Mouse (Mus musculus) heart, adult 18-20 months (tissue): ENCODE results near the gene E2f2. TPM values are rescaled to one million over a fixed set of nuclear protein-coding genes. Genes with fewer than 3 reads are reported as not detected.
A peak's percentile ranks its signal among the peaks of the same experiment; 100 is the strongest.

ENCODE experiments used
- DNase-seq, 2 experiments: peaks; one replicate each; pipeline ENCODE4 v3.0.0; 2021 to 2022; ENCODE audit warnings: mixed read lengths in 1 of 2
- total RNA-seq, 2 experiments: library from RNA; stranded (reverse); gene quantifications; 2 replicates each; pipeline ENCODE4 v1.2.3; 2021

Gene E2f2
- total RNA-seq, 2 experiments from 2014 or later, result 1.3 to 1.4 TPM

DNA sequence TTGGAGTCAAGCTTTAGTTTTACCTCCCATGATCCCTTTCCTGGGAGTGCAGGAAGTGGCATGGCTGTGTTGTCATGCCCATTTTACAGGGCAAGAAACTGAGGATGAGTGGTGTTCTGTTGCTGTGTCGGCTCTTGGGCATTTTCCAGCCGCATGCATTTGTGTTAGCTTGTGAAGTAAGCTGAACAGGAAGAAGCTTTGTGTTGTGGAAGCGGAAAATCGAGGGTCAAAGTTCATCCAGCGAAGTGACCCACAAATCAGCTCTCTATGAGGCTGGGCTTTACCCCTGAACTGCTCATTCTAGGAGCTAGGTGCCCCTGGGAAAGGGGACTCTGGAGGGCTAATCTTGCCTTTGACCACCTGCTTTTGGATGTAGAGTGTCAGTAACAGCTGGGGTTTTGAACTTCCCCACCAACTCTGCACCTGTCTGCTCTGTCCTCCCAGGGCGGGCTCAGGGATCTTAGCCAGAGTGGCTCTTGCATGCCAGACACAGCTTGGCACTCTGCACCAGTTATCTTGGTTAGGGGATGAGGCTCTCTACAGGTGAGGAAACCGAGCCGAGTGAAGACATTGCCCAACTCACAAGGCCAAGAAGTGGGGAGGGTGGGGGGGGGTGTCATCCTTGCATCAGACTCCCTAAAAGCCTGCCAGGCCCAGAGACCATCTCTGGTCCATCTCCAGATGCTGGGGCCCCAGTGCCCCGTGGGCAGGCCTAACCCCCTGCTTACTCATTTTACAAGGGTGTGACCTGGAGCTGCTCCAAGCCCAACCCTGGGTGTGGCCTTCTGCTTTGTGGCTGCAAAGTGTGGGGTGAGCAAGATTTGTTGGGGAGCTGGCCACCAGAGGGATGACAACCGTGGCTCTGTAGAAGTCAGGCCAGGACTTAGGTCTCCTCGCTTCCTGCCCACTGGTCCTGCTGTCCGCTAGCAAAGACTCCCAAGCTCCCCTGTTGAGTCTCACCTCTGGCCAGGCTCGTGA lies 2.3 kb downstream of the E2f2 start:
- peak in 1 of 2 experiments; percentile 28 for DNase-seq

DNA sequence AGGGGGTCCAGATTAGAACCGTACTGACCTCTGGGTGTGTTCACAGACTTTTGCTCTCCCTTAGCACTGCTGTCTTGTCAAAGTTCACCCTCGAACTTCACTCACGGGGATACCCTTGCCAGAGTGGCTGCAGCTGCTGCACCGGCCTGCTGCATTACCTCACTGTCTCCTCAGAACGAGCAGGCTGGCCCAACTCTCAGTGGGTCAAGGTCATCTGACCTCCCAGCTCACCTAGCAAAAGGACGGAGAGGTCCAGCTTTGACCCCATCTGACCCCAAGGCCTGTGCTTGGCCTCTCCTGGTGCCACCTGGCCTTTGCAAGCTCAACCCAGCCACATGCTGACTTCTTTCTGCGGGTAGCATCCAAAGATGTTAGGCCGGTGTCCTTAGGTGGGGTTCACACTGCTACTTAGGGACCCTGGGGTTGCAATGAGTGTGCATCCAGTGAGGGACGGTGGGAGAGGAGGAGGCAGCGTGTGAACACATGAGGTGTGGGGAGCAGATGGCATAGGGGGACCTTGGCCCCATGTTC lies 3.9 kb downstream of the E2f2 start:
- DNase-seq, result no peak

DNA sequence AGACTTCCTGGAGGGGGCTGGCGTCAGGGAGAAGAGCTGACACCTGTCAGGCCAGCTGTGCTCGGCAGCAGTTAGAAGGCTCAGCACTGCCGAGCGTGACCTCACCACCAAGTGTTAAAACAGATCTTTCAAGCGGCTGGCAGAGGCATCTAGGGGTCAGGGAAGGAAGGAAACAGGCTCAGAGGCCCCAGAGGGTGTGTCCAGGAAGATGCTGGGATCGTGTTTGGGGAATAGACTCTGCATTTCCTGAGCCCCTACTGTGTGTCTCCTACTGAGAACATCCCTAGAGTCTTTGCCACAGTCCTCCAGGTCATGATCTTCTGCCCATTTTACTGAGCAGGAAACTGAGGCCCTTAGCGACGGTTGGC lies 5.0 kb downstream of the E2f2 start:
- DNase-seq, result peak; percentile 54 to 78

DNA sequence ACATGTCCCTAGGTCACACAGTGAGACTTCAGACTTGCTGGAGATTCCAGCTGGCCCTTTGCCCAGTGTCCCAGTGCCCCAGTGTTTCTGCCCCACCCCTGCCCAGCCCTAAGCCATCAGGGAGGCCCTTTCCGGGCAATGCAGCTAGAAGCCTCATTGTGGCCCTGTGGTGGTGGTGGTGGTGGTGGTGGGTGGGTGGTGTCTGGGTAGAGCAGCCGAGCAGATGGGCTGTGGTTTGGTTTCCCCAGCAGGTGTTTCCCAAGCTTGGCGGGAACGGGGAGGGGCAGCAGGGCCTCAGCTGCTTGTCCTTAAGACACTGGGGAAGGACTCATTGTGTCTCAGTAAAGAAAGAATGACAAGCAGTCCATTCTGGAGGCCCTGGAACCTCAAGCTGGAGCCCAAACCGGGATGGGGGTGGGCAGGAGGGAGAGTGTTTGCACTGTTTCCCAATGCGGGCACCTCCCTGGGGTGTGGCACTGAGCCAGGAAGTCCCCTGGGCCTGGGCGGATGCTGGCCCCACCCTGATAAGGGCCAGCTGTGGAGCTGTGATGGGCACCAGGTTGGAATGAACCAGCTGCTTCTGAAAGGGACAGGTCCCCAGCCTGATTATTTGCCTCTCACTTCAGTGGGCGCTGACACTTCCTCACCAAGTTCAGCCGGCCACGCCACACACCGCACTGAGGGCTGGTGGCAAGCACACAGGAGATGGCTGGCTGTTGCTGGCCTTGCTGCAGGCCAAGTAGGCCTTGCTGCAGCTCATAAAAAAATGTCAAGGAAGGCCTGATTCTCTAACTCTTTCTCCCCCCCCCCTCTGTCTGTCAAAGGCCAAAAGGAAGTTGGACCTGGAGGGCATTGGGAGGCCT lies 5.6 kb downstream of the E2f2 start:
- peak; percentile 62 to 74 for DNase-seq

DNA sequence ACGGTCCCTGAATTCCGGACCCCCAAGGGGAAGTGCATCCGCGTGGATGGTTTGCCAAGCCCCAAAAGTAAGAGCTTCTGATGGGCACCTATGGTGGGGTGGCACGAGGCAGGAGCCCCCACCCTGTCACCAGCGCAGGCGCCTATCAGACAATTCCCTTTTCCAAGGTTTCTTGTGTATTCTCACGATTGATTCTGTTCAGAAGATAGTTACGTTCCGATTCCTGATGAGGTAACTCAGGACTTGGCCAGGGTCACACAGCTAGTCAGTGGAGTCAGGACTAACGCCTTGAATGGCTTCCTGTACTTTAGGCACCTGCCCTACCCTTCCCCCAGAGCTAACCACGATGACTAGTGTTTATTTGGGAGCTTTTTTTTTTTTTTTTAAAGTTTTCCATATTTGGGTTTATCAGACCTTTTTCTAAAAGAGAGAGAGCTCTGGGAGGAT lies 6.3 kb downstream of the E2f2 start:
- no peak for DNase-seq

DNA sequence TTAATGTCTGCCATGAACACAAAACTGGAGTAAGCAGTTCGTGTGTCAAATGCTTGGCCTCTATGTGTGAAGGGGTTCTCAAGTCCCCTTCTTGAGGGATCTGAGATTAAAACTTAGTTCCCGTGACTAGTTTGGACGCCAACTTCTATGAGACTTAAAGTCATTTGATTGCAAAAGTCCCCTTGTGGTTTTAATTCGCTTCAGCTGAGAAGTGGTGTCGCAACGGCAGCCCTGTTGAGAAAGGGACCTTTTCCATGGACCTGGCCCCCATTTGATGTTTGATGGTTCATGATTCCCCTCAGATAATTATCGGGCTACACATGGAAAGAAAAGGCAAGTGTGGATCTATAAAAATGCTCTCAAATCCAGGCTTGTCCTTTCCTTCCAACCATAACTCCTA lies 7.3 kb downstream of the E2f2 start:
- no peak for DNase-seq

DNA sequence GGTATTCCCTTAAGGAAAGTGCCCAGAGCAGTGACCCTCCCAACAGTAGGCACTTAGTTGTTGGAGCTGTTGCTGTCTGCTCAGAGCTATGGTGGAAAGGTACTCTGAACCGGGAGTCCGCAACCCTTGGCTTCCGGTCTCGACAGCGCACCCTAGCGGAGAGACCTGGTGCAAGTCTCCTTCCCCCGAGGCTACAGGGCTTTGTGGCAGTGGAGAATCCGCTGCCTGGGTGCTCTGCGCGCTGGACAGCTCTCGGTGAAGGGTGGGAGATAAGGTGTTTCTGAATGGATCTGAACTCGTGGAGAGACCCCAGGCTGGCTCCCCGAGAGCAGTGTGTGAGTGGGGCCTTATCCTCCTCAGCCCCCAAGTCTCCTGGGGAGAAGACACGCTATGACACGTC lies 7.8 kb downstream of the E2f2 start:
- DNase-seq, result peak; percentile 89 to 92

DNA sequence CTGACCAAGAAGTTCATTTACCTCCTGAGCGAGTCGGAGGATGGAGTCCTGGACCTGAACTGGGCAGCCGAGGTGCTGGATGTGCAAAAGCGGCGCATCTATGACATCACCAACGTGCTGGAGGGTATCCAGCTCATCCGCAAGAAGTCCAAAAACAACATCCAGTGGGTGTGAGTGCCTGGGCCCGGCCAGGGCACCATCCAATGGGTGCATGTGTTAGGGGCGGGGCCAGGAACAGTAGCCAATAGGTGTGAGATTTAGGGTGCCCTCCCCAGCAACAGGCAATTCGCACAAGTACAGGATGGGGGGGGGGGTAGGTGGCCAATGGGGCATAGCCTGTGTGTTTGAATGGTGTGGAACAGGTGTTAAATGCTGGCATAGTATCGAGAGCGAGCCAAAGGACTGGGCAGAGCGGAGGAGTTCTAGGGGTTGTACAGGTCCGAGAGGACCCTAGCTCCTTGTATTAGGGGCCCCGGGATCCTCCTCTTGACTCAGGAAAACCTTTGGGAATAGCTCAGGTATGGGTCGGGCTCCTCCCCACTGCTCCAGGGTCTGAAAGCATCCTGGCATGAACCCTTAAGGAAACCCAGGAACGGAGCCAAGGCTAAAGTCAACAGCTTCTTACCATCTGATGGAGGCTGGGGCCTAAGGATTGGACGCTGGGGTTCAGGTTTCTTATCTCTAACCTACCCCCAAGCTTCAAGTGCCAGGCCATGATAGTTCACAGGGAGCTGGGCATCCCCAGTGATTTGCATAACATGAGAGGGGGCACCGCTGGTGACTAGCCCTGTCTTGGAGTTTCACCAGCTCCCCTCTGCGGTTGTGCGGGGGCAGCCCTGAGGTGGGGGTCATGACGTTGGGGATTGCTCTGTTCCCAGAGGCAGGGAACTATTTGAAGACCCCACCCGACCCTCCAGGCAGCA lies 8.5 kb downstream of the E2f2 start:
- peak; percentile 81 to 86 for DNase-seq

DNA sequence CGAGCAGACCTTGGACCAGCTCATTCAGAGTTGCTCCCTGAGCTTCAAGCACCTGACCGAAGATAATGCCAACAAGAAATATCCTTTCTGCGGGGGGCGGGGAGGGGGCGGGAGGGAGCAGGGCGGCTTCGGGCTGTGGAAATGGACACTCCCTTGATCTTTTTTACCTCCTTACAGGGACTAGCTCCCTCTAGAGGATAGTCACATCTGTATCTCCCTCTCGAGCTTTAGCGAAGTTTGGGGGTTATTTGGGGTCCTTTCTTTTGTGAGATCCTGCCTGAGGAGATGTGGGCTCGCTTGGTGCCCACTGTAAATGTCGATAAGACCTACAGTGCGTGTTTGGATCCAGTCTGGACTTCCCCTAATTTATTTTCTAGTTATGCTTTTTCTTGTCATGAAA lies 9.2 kb downstream of the E2f2 start:
- no peak for DNase-seq

DNA sequence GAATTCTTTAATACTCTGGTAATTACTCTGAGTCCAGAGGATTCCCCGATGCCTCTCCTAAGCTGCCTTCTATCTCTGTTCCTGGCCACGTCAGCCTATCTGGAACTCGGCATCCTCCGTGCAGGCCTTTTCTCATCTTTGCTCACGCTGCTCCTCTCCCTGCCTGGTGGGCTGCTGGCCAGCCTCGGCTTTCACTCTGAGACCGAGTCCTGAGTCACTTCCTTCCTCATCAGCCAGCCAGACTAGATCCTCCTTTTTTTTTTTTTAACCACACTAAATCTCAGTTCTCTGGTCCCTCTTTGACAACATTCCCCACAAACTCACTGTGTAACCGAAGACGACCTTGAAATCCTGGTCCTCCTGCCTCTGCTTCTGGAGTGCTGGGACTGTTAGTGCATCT lies 13.2 kb downstream of the E2f2 start:
- peak; percentile 76 to 87 for DNase-seq

DNA sequence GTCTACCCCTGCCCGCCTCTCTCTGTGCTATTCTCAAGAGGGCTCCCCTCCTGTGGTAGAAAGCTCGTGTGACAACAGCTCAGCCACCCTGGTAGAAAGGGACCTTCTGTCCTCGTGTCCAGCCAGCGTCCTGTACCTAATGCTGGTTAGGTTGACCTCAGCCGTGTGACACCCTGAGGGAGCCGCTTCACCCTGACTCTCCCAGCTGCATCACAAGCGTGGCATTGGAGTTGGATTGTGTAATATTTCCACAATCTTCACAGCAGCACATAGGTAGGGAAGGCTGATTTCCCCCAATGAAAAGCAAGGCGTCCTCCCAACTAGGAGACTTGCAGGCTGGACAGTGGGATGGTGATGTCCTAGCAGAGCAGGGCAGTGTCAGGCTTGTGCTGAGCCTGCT lies 14.1 kb downstream of the E2f2 start:
- DNase-seq, result no peak

DNA sequence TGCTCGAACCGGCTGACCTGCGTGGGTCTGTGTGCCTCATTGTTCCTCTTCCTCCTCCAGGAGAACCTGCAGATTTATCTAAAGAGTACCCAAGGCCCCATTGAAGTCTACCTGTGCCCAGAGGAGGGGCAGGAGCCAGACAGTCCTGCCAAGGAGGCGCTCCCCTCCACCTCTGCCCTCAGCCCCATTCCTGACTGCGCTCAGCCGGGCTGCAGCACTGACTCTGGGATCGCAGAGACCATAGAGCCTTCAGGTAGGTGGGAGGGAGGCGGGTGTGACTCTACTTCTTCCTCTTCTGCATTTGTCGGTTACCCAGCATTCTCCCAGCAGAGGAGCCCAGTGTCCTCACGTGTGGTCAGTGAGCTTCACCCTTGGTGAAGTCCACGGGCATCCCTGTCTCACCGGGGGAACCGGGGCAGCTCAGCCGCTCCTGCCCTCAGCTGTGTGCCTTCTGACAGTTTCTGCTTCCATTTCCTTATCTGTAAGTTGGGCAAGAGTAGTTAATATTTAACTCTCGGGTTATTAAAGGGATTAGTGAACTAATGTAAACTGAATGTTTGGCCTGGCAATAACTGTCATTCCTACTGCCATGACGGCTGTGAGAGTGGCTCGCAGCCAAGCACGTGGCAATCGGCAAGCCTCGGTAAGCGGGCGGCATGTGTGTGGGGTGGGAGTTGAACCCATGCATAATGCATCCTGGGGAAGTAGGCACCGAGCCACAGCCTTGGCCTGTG lies 14.7 kb downstream of the E2f2 start:
- no peak for DNase-seq

DNA sequence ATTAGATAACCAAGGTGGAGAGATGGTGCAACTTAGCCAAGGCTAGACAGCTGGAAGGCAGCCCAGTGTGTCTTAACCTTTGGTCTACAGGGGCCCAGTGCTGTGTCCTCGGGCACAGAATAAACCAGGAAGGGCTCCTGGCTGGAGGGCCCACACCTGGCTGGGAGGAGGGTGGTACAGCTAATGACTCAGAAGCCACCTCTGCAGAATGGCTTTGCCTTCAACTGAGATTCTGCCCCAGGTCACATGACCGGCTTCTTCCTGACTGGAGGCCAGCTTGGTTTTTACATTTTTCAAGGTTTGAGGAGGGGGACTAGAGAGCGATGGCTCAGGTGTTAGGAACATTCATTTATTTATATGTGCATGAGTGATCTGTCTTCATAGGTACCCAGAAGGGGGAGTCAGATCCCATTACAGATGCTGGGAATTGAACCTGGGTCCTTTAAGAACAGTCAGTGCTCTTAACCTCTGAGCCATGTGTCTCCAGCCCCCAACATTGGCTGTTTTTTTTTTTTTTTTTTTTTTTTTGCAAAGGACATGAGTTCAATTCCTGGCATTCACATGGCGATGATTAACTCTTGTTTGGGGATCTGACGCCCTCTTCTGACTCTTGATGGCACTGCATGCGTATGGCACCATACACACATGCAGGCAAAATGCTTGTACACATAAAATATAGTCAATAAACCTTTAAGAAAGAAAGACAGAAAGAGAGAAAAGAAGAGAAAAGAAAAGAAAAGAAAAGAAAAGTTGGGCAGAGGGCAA lies 17.0 kb downstream of the E2f2 start:
- no peak for DNase-seq

DNA sequence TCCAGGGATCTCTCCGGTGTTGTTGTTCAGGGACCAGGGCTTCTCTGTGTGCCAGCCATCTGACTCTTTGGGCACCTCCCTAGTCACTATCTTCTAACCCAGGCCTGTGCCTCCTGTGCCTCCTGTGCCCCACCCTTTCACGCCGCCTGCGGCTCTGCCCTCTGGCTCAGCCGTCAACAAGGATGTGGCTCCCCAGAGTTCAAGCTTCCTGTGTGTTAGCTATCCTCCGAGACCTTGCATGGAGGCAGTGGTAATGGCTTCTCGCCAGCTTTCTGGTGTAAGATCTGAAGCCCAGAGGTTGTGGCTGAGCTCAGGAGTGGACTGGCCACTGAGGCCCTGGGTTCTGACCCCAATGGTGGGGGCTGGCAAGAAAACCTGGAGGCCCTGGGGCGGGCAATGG lies 17.7 kb downstream of the E2f2 start:
- DNase-seq, result no peak

DNA sequence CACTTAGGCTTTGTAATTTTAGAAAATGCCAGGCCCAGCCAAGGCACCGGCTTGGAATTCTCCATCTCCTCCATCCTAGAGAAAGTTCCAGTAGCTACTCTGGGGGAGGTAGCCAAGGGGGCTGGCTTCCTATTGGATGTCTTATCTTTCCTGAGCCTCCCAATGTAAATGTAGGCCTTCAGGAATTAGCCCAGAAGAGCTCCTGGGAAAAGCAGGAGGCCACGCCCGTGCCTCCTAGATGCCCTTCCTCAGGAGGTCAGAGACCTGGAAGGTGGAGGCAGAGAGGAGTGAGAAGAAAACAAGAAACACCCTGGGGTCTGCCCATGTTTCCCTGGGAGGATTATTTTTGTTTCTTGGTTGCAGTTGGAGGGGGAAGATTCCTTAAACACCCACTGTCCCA lies 21.4 kb downstream of the E2f2 start:
- DNase-seq, result no peak

DNA sequence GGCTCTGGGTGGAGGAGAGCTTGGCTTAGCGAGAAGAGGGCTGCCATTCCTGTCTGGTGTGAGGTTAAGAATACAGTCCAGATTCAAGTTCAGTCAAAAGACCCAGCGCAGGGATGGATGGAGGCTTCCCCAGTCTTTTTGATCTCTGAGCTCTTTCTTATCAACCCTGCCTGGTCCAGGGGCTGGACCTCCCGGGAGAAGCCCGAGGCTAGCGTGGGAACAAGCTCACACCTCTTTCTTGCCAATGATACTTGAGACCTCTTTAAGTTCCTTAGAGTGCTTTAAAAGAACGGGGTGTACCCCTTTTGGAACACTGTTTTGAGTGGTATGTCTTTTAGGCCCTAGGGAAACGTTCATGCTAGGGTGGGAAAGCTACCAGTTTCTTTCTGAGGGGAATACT lies 22.8 kb downstream of the E2f2 start:
- DNase-seq, result no peak

DNA sequence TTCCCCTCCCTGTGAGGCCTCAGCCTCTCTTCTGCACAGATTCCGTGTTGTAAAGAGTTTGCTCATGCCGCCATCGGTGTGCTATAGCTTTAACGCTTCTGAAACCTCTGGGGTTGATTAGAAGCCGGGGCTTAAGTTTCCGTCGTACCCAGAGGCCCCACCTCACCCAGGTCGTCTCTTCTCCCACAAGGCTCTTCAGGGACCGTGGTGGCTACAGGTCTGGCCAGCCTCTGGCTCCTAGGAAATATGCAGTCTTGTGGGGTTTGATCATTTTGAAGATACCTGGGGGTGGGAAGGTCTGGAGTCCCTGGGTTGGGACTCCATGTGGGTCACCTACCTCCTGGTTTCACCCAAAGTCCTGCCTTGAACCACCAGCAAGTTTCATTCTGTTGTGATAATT lies 23.4 kb downstream of the E2f2 start:
- no peak for DNase-seq

DNA sequence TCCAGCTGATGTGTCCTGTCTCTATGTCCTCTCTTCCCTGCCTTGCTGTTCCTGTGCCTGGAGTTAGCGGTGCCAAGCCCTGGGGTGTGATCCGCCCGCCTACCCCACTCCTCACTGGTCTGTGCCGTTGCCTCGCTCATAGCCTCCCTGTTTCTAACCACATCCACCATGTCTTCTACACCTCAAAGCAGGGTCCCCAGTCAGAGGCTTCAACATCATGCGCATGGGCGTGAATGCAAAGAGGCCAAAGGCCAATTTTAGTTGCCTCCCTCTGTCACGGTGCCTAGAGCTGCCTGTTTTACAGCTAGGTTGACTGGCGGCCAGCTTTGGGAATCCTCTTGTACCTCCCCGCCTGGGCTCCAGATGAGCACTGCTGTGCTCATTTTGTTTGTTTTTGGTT lies 24.0 kb downstream of the E2f2 start:
- no peak for DNase-seq

DNA sequence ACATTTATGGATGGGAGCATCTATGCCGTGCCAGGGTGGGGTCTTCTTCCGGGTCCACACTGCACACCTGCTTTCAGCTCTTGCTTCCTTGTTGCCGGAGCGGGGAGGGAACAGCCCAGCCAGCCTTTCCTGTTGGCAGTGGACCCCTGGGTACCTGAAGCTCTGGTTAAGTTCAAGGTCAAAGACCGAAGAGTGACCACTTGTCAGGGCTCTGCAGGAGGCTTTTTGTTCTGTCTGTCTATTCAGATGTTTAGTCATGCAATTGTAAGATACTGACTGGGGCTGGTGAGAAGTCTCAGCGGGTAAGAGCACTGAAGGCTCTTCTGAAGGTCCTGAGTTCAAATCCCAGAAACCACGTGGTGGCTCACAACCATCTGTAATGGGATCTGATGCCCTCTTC lies 26.7 kb downstream of the E2f2 start:
- no peak for DNase-seq
